Mouse (Mus musculus) spleen, adult 2 months (tissue): ENCODE results near the gene Ppm1h.

Experiments
- CTCF ChIP-seq: fragments of 200-500 bp; IDR thresholded peaks from 2 replicates; pipeline ENCODE4 v1.5.1; 2011; ENCODE audit warnings: mild to moderate bottlenecking, inconsistent platforms; ENCODE audit not compliant: insufficient read depth, insufficient read length, insufficient replicate concordance; ENCODE audit errors: extremely low read depth
- POLR2A ChIP-seq: fragments of 200-500 bp; IDR thresholded peaks from 2 replicates; pipeline ENCODE4 v1.6.1; 2011; ENCODE audit warnings: low read depth, low read length, inconsistent platforms

GRCm38 (mm10) chr10:122826696-122827331 lies 148.3 kb downstream of the Ppm1h start:
- TF ChIP-seq POLR2A (no peak), CTCF (no peak)
